Mouse (Mus musculus): ENCODE data around the gene Pik3r1. TPM values are rescaled to one million over a fixed set of nuclear protein-coding genes. Genes with fewer than 3 reads are reported as not detected.

Pik3r1 gene
- polyA plus RNA-seq, 1 experiment: 11.4 TPM

DNA sequence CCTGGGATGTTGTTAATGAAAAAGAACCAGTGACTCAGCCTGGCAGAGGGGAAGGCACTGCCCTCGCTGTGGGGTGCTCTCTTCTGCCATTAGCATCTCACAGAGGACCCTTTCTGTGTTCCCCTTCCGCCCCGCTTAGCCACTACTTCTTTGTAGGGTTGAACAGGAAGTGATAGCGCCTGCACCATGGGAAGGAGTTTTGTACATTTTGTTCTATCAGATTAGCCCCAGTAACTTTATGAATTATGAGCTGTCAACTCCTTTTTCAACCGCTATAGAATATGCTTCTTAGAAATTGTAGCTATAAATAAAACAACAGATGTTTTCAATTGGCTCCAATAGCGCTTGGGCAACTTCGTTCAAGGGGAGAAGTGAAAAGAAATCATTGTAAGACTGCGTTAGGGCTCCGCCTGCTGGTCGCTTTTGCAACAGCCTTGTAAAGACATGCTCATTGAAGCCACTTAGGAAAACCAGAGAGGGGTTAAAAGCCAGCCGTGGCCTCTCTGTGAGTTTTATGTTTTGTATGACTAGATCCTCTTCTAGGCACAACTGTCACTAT, 48.6 kb downstream of the Pik3r1 start:
- Histone ChIP-seq H3K4me3 (ENCODE audit: low read depth, low read length) (no peak overlapping the region), H3K27ac (ENCODE audit: insufficient read depth, low read depth, low read length) (peak overlapping the region; percentile 43; the same call in 1 of the 2 replicates), H3K36me3 (ENCODE audit: control insufficient read depth, insufficient read depth, low read length) (no peaks in the 10 kb centered on the region; the same call in none of the 2 replicates), H3K4me1 (ENCODE audit: control insufficient read depth, insufficient read depth, insufficient read length, low read length) (peaks cover 12% of the 10 kb centered on the region), H3K27me3 (ENCODE audit: control insufficient read depth, insufficient read depth, low read length) (no peaks in the 10 kb centered on the region)
- TF ChIP-seq CTCF (IDR thresholded peaks at IDR 0.05; ENCODE audit: extremely low read depth, insufficient read length, insufficient replicate concordance, low read depth, low read length) (peak; percentile 74; the same call in 1 of the 2 replicates), POLR2A (IDR thresholded peaks at IDR 0.05; ENCODE audit: low read depth, low read length) (no peak)
- 22% methylated on average over 11 of the region's 11 CpGs for WGBS

DNA sequence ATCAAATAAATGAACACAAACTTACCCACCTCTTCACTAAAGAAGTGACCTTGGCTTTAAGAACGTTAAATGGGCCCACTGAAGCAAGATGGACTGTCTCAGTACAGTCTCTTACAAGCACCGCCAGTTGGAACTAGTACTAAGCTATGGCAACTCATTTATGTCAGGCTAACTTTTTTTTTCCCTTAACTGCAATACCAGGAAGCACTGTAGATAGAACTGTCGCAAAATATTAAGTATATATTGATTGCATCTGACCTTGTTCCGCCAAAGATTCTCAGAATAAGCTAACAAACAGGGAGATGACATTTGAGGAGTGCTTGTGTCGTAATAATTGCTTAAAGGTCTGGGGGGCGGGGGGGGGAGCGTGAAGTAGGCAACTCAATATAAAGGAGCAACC, 49.3 kb downstream of the Pik3r1 start:
- peaks cover 7% of the 10 kb centered on the region for H3K4me1 ChIP-seq (ENCODE audit: control insufficient read depth, insufficient read depth, insufficient read length, low read length)
- peak overlapping the region; percentile 43; the same call in 1 of the 2 replicates for H3K27ac ChIP-seq (ENCODE audit: insufficient read depth, low read depth, low read length)
- no peaks in the 10 kb centered on the region for H3K27me3 ChIP-seq (ENCODE audit: control insufficient read depth, insufficient read depth, low read length)
- H3K36me3 ChIP-seq (ENCODE audit: control insufficient read depth, insufficient read depth, low read length): no peaks in the 10 kb centered on the region; the same call in none of the 2 replicates
- TF ChIP-seq CTCF (IDR thresholded peaks at IDR 0.05; ENCODE audit: extremely low read depth, insufficient read length, insufficient replicate concordance, low read depth, low read length) (no peak), POLR2A (IDR thresholded peaks at IDR 0.05; ENCODE audit: low read depth, low read length) (no peak)
- no peak overlapping the region for H3K4me3 ChIP-seq (ENCODE audit: low read depth, low read length)
- 42% methylated on average over 7 of the region's 7 CpGs for whole genome bisulfite sequencing

DNA sequence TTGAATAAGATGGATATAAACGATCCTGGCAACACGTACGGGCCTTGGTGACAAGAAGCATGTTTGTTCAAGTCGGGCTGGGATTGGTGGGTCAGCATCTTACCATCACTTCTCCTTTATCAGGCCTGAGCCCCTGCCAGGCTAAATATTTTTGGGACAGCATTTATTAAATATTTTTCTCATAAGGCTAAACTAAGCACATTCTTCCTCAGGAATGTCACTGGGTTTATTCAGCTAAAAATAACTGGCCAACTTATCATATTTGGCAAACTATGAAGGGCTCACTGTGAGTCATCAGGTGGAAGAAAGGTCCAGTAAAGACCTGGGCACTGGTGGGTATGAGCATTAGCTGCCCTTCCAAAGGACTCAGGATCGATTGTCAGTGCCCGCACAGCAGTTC, 50.2 kb downstream of the Pik3r1 start:
- Histone ChIP-seq H3K27ac (ENCODE audit: insufficient read depth, low read depth, low read length) (no peak overlapping the region), H3K4me3 (ENCODE audit: low read depth, low read length) (no peak overlapping the region), H3K27me3 (ENCODE audit: control insufficient read depth, insufficient read depth, low read length) (no peaks in the 10 kb centered on the region), H3K36me3 (ENCODE audit: control insufficient read depth, insufficient read depth, low read length) (no peaks in the 10 kb centered on the region; the same call in none of the 2 replicates), H3K4me1 (ENCODE audit: control insufficient read depth, insufficient read depth, insufficient read length, low read length) (peaks cover 7% of the 10 kb centered on the region)
- WGBS: 69% methylated on average over 6 of the region's 6 CpGs
- no peak for TF ChIP-seq POLR2A (IDR thresholded peaks at IDR 0.05; ENCODE audit: low read depth, low read length)
- no peak for TF ChIP-seq CTCF (IDR thresholded peaks at IDR 0.05; ENCODE audit: extremely low read depth, insufficient read length, insufficient replicate concordance, low read depth, low read length)

DNA sequence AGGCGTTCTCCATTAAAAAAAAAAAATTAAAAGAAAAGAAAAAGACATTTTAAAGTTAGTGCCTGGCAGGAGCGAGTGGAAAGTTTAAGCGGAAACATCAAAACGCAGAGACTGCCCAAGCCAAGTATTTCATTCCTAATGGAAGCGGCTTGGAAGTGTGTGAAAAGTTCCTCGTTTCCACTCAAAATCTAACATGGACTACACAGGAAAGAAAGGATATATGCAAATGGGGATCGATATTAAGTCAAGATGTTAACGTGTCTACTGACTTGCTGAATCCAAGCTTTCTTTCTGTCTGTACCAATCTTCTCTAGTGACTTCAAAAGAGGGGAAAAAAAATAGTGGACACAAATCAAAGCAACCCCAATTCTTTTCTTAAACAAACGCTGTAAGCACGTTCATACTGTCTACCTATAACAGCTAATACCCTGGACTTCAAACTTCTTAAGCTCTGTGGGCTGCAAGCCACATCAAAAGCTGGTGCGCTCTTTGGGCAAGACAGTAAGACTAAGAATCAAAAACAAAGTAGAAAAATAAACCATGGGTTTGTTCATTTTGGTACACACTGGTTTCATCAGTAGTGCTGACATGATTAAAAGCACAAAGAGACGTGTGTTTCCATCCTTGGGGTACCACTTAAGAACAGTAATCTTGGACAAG, 54.5 kb downstream of the Pik3r1 start:
- 77% methylated on average over 12 of the region's 12 CpGs for WGBS
- Histone ChIP-seq H3K27me3 (ENCODE audit: control insufficient read depth, insufficient read depth, low read length) (no peaks in the 10 kb centered on the region), H3K4me1 (ENCODE audit: control insufficient read depth, insufficient read depth, insufficient read length, low read length) (no peaks in the 10 kb centered on the region; the same call in 1 of the 2 replicates), H3K27ac (ENCODE audit: insufficient read depth, low read depth, low read length) (no peak overlapping the region), H3K36me3 (ENCODE audit: control insufficient read depth, insufficient read depth, low read length) (peaks cover 8% of the 10 kb centered on the region), H3K4me3 (ENCODE audit: low read depth, low read length) (no peak overlapping the region)
- TF ChIP-seq CTCF (IDR thresholded peaks at IDR 0.05; ENCODE audit: extremely low read depth, insufficient read length, insufficient replicate concordance, low read depth, low read length): no peak
- TF ChIP-seq POLR2A (IDR thresholded peaks at IDR 0.05; ENCODE audit: low read depth, low read length): no peak

DNA sequence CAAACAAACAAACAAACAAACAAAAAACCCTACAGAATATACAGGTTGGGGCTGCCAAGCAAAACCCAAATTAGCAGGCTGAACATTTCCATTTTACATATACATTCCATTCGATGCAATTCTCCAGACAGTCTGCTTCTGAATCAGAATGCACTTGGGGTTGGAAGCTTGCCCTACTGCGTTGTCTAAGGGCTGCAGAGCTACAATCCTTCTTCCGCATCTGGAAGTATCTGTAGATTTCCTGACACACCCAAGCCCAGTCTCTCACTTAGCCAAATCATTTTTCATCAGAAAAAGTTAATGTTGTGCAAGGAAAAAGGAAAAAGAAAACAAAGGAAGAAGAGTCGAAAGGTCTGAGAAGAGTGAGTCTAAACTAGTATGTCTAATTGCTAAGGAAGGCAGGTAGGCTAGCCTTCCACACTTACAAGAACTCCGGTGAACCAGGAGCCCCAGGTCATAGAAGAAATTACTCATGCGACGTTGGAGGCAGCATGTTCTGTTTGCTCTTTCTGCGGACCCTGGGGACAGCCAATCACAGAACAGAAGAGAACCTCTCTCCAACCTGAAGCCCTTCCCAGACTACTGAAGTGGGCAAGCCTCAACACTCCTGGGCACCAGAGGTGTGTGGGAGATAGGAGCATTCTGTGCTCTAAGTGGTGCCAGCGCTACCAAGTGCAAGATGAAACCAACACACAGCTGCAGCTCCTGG, 55.1 kb downstream of the Pik3r1 start:
- no peaks in the 10 kb centered on the region for H3K27me3 ChIP-seq (ENCODE audit: control insufficient read depth, insufficient read depth, low read length)
- H3K4me1 ChIP-seq (ENCODE audit: control insufficient read depth, insufficient read depth, insufficient read length, low read length): no peaks in the 10 kb centered on the region; the same call in 1 of the 2 replicates
- TF ChIP-seq POLR2A (IDR thresholded peaks at IDR 0.05; ENCODE audit: low read depth, low read length) (no peak), CTCF (IDR thresholded peaks at IDR 0.05; ENCODE audit: extremely low read depth, insufficient read length, insufficient replicate concordance, low read depth, low read length) (no peak)
- H3K4me3 ChIP-seq (ENCODE audit: low read depth, low read length): no peak overlapping the region
- H3K27ac ChIP-seq (ENCODE audit: insufficient read depth, low read depth, low read length): no peak overlapping the region
- 74% methylated on average over 9 of the region's 9 CpGs for WGBS
- peaks cover 15% of the 10 kb centered on the region for H3K36me3 ChIP-seq (ENCODE audit: control insufficient read depth, insufficient read depth, low read length)

- no peak overlapping the region for H3K27ac ChIP-seq (ENCODE audit: insufficient read depth, low read depth, low read length)
- no peak overlapping the region for H3K4me3 ChIP-seq (ENCODE audit: low read depth, low read length)
- peaks cover 23% of the 10 kb centered on the region for H3K36me3 ChIP-seq (ENCODE audit: control insufficient read depth, insufficient read depth, low read length)
- H3K27me3 ChIP-seq (ENCODE audit: control insufficient read depth, insufficient read depth, low read length): no peaks in the 10 kb centered on the region
- H3K4me1 ChIP-seq (ENCODE audit: control insufficient read depth, insufficient read depth, insufficient read length, low read length): no peaks in the 10 kb centered on the region; the same call in 1 of the 2 replicates
- WGBS: 68% methylated on average over 9 of the region's 9 CpGs
- no peak for TF ChIP-seq POLR2A (IDR thresholded peaks at IDR 0.05; ENCODE audit: low read depth, low read length)
- TF ChIP-seq CTCF (IDR thresholded peaks at IDR 0.05; ENCODE audit: extremely low read depth, insufficient read length, insufficient replicate concordance, low read depth, low read length): no peak
Observed at GRCm38 (mm10) chr13:101712099-101712498, 55.9 kb downstream of the Pik3r1 start.

- 63% methylated on average over 2 of the region's 2 CpGs for WGBS
- H3K36me3 ChIP-seq (ENCODE audit: control insufficient read depth, insufficient read depth, low read length): peaks cover 29% of the 10 kb centered on the region
- H3K27ac ChIP-seq (ENCODE audit: insufficient read depth, low read depth, low read length): no peak overlapping the region
- H3K27me3 ChIP-seq (ENCODE audit: control insufficient read depth, insufficient read depth, low read length): no peaks in the 10 kb centered on the region
- no peak for TF ChIP-seq CTCF (IDR thresholded peaks at IDR 0.05; ENCODE audit: extremely low read depth, insufficient read length, insufficient replicate concordance, low read depth, low read length)
- TF ChIP-seq POLR2A (IDR thresholded peaks at IDR 0.05; ENCODE audit: low read depth, low read length): no peak
- H3K4me1 ChIP-seq (ENCODE audit: control insufficient read depth, insufficient read depth, insufficient read length, low read length): no peaks in the 10 kb centered on the region; the same call in 1 of the 2 replicates
- H3K4me3 ChIP-seq (ENCODE audit: low read depth, low read length): no peak overlapping the region
Observed at GRCm38 (mm10) chr13:101711301-101711700, 56.7 kb downstream of the Pik3r1 start.

All from small intestine, adult 2 months (tissue).